Mouse (Mus musculus) adrenal gland, adult (tissue): Measurements from ENCODE around the gene Ublcp1.

ENCODE experiments used
- DNase-seq, 2 experiments: peaks; one replicate each; pipeline ENCODE4 v3.0.0; 2022 to 2023; ENCODE audit warnings: low spot score in 1 of 2; ENCODE audit not compliant: inconsistent age in 2 of 2

The Ublcp1 gene

DNA sequence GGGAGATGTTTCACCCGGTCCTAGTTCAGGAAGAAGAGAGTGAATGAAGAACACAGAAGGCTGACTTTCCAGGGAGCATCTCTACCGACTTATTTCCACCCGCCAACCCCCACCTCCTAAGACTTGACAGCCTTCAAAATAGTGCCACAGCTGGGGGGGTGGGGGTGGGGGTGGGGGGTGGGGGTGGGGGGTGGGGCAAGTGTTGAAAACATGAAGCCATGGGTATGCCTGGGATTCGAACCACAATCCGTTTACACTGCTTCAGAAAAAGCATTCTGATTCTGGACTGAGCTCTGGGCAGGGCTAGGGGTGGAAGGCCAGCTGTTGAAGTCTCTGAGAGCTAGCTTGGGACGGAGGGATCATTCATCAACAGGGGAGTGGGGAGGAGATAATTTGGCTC, 47.0 kb downstream of the Ublcp1 start:
- no peak for DNase-seq

DNA sequence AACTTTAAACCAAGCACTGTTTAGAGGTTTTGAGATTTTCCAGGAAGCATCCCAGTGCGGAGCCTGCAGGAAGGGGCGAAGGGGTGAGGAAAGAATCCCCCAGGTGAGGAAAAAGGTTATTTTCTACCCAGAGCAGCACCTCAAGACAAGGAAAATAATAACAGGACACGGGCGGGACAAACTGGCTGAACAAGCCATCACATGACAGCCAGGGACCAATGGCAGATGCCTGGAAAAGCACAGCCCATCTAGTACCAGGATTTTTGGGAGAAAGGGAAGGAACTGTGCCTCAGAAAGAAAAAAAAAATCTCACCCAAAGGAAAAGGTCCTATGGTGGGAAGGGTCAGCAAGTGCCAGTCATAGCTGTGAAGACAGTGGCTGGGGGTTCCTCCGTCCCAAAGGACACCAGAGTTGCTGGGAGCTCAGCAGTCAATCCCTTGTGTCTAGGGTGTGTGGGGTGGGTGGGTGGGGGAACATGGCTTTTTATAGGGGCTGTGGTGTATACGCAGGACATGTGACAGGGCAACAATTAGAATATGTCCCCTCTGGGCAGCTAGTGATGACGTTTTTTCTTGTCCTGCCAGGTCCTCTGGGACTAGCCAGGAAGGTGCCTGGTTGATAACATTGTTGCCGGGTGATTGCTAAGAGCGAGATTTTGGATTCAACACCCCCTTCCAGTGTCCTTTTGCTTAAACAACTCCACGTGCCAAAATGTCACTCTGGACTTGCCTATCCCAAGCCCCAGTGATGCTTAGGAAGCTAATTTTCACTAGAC, 47.8 kb downstream of the Ublcp1 start:
- DNase-seq: no peak

DNA sequence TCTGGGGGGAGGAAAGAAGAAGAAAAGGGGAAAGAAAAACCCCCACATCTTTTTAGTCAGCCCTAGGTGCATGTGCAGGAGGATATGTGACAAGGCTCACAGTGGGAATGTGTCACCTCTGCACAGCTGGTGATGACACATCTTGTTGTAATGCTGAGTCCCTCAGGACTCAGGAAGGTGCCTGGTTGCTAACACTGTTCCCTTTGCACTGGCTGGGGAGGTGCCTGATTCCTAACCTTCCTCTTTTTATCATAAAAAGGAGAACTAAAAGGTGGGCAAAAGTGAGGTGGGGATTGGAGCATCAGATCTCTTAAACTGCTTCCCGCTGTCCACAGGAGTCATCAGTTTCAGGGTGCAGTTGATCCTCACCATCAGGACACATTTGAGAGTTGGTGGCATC, 52.9 kb downstream of the Ublcp1 start:
- no peak for DNase-seq

DNA sequence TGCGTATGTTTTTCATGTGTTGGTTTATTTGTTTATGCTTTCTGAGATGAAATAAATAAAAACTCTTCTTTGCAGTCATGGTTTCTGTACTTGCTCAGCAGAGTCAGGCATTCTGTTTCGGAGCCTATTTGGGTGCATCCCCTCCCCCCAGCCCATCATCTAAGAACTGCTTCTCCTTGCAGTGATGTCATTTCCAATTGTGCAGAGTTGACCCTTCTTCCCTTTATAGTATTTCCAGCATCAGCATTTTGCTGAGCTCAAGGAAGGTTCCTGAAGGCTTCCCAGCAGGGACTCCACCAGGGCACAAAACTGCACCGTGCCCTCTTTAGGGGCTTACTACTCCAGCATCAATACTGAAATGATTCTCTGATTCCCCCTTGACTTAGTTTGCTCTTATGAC, 55.7 kb downstream of the Ublcp1 start:
- no peak for DNase-seq

DNA sequence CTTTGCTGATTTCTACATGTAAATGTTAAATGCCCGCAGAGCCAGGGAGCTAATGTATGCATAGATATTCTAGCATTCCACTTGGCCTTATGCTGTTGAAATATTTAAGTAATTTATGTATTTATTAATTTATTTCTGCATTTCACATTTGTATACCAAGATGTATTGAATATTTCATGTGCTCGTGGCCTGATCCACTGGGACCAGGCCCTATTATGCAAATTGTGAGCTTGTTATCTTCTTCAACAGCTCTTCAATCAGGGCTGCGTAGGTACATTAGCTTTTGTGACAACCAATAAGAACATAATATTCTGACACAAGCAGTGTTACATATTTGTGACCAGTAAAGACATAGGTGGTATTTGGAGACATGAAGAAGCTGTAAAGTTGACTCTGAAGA, 56.9 kb downstream of the Ublcp1 start:
- DNase-seq: no peak

DNA sequence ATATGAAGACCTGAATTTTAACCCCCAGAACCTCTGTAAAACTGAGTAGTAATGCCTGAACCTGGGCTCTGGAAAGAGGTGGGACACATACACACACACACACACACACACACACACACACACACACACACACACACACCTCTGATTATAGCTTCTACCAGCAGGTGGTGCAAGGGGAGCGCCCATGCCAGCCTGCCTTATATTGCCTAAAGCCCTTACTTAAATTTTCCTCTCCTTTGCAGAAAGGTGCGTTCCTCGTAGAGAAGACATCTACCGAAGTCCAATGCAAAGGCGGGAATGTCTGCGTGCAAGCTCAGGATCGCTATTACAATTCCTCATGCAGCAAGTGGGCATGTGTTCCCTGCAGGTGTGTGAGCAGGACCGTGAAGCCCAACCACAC, 58.0 kb downstream of the Ublcp1 start:
- DNase-seq: peak in 1 of 2 experiments; percentile 47

DNA sequence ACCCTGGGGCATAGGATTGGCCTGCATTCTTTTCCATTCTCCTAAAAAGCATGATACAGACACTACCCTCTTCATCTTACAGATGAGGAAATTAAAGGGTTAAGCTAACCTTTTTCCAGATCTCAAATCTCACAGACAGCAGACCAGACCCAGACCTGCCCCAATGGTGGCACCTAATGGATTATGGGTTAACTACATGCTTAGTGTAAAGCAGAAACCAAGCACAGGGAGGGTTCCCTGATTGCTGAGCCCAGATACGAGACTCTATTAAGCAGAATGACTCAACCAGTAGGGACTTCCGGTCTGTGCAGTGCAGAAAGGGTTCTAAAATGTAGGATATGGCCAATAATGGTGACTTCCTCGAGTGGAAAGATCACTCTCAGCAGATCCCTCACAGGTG, 59.9 kb downstream of the Ublcp1 start:
- DNase-seq: no peak

DNA sequence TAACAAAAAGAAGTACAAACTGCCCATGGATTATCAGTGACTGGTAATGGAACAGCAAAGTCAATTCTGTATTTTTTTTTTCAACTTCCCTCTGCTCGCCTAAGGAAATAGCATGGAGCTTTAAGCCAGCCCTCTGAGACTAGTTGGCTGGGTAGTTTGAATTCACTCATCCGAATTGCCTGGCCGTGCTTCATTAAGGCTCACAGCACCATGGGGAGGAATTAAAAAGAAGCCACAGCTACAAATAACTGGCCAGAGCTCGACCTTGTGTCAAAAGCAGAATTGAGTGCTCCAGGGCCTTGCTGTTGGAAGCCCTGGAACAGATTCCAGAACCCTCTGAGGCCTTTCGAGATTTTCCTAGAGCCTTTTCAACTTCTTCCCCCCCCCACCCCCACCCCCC, 61.7 kb downstream of the Ublcp1 start:
- no peak for DNase-seq

DNA sequence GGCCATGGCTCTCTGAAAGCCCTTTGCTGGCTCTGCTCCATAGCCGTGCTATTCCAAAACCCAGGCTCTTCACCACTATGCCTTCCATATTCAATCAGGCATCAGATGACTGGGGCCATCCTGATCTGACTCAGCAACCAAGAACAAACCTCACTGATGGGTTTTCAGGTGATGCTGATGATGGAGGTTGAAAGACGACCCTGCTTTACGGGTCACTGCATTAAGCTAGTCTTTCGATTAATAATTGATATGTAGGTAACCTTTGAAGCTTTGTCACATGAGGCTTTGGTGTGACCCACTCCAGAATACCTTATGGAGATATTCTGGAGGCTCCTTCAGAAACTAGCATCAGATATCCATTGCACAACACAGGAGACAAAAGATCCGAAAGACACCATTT, 63.8 kb downstream of the Ublcp1 start:
- DNase-seq: no peak

DNA sequence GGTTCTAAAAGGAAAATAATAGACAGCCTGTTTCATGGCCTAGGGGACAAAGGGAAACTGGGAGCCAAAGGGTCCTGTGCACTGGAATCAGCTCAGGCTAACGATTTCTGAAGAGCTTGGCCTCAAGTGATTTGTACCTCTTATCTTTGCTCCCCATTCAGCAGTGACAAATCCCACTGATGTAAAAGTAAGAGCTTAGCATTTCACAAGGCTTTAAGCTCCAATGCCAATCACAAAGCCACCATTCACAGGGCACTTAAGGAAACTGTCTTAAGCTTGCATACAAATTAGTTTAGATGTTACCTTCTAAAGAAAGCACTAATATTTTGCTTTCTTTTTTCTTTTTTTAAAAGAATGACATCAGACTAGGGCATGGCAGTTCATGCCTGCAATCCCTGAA, 64.3 kb downstream of the Ublcp1 start:
- no peak for DNase-seq

DNA sequence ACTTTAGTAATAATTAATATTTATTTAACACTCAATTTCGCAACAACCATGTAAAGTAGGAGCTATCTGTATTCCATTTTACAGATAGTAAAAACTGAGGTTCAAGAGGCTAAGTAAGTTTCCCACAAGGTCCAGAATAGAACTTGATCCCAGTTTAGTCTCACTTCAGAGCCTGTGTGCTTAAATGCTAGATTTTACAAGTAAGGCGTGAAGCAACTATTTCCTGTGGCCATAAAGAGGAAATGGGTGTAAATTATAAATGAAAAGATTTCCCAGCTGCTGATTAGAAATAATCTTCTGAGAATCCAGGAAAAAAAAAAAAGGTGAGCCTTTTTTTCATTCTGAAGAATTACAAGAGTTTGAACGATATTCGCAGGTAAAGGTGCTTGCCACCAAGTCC, 65.2 kb downstream of the Ublcp1 start:
- no peak for DNase-seq
